Mouse (Mus musculus): Measurements from ENCODE around the gene Tgm2. TPM values are rescaled to one million over a fixed set of nuclear protein-coding genes. Genes with fewer than 3 reads are reported as not detected.

Tgm2 gene
- total RNA-seq, 2 experiments from 2014 or later: 6.3 to 11.2 TPM

DNA sequence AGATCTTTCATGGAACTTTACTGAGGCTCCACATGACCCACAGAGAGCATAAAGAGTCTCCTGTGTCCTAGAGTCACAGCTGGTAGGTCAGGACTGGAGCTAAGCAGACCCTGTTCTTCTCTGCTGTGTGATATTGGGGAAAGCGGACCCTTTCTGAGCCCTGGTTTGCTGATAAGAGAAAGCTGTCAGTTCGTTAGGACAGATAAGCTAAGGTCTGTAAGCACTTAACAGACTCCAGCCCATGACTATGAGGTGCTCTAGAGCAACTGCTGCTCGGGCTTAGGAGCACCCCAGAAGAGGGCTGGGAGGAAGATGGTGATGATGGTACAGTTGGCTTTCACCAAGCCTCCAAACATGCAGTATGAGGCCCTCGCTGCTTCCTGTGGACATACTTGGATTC is 27.1 kb downstream of the Tgm2 start:
- DNase-seq (ENCODE audit: extremely low spot score in 1 of 2, low spot score in 1 of 2): no peak

DNA sequence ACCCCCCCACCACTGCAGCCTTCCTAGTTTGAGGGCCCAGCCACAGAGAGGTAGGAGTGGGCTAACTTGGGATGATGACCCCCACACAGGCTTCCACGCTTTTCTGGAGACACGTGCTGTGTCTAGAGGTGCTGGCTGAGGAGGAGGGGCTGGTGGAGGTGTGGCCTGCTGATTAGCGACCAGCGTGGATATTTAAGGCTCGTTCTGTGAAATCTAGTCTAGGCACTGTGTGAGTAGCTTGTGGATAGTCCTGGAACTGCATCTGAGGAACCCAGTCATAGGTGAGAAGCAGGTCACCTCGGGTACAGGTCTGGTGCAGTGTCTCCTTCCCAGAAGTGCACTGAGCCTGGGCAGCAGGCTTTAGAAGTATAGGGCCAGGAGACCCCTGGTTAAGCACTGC is 29.6 kb downstream of the Tgm2 start:
- no peak for DNase-seq (ENCODE audit: extremely low spot score in 1 of 2, low spot score in 1 of 2)

DNA sequence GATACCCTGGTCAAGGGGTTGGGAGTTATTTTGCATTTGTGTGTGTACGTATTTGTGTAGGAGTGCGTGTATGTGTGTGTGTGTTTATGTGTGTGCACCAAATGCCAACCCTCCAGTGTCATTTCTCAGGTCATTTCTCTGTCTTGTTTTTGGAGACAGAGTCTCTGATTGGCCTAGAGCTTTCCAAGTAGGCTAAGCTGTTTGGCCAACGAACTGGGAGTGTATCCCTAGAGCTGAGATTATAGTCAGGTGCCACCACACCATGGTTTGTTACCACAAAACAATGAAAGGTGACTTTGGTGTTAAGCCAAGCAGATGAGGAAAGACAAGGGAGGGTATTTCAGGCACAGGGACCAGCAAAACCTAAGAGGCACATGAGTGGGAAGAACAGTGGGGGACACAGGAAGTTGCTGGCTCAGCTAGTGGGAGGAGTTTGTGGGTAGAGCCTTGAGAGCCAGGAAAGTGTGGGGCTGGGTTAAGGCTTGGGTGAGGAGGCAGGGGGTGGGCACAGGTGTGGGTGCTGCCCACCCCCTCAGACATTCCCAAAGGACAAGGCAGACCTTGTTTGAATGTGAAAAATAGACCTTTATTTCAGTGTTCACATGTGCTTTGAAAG is 30.3 kb downstream of the Tgm2 start:
- DNase-seq (ENCODE audit: extremely low spot score in 1 of 2, low spot score in 1 of 2): no peak

DNA sequence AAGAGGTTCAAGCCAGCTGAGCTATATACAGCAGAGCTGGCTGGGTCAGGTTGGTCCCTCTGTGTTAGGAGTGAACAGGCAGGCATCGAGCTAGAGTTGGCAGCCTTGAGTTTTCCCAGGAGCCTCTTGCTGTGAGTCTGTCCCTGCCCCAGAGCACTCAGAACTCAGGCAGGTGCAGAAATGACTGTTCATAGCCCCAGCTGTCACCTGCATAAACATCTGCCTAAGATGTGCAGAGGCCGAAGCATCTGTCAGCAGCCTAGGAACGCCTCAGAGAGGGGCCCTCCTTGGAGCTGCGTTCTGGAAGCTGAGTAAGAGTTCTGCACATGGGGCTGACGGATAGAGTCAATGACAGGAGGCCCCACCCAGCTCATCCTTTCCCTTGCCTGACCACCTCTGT is 31.3 kb downstream of the Tgm2 start:
- DNase-seq (ENCODE audit: extremely low spot score in 1 of 2, low spot score in 1 of 2): no peak

DNA sequence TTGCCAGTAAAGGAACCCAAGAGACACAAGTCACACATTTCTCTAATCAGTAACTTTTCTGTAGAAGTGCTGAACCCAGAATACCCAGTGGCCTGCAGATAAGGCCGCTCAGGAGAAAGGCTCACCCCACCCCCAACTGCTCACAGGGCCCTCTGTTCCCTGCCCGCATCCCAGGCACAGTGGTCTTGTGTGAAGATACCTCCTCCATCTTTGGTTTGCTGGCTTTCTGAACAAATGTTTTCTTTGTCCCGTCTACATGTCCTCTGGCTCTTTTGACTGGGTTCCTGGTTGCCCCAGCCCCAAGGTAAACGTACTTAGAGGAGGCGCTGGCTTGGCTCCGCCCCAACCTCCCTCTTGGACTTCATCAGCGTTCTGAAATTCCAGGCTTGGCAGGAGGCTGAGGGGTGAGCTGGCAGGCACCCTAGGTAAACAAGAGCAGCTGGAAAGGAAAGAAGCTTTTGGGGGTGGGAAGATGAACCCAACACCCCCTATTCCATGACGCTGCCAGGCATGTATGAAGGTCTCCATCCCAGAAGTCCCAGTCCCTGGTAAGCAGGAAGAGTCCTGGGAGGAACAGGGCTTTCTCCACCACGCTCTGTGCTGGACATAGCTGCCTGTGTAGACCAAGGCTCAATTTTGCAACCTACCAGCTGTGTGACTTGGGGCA is 32.5 kb downstream of the Tgm2 start:
- DNase-seq (ENCODE audit: extremely low spot score in 1 of 2, low spot score in 1 of 2): no peak

DNA sequence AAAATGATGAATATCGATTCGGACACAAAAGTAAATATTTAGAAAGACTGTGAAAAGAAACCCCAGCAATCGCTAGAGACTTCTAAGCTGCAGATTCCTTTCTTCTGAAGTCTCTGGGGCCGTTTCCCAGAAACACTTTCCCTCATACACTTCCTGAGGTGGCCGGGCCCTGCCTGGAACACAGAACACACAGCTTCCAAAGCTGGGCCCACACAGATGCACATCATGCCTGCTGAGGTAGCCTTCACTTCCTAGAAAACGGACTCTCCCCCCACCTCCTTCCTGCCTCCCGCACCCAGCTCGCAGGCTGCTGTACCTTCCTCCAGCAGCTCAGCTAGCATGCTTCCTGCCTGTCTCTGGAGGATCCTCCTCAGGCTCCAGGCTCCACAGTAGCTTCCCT is 36.7 kb downstream of the Tgm2 start:
- DNase-seq (ENCODE audit: extremely low spot score in 1 of 2, low spot score in 1 of 2): no peak

DNA sequence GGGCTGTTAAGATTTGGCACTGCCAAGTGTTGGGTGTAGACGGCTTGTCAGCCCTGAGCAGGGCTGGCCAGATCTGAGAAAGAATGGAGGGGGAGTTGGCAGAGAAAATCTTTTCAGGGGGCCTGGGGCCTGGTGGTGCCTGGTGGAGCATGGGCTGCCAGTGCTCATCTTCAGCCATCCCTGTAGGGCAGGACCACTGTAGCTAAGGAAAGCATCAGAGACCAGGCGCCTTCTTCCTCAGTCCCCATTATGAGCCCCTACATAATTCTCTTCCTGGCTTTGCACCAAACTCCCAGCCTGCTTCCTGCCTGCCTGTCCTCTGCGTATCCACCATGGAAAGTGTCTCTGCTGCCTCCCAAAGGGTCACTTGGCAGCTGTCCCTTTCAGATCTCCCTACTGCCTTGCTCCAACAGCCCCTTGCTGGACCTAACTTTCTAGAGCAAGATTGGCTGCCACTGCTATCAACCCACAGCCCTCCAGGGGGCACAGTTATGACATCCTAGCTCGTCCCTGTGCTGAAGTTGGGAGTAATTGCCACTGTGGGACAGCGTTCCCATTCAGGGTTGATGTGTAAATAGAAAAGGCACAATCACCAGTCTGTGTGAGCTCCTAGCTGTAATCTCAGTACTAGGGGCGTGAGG is 39.2 kb downstream of the Tgm2 start:
- peak in 1 of 2 experiments; percentile 36 for DNase-seq (ENCODE audit: extremely low spot score in 1 of 2, low spot score in 1 of 2)

DNA sequence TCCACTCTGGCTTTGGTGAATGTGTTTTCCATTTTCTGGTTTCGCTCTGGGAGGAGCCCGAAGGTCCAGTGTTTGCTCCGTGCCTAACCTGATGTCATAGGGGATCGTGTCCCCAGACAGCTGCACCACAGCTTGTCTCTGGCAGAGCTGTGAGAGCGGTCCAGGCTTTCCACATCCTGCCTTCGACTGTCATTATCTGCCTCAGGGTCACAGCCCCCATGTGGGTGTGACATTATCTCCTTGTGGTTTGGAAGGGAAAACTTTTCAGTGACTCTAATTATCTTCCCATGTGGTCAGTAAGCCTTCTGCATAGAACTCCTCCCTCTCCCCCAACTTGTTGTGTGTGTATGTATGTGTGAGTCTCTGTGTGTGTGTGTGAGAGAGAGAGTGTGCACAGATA is 40.6 kb downstream of the Tgm2 start:
- no peak for DNase-seq (ENCODE audit: extremely low spot score in 1 of 2, low spot score in 1 of 2)

DNA sequence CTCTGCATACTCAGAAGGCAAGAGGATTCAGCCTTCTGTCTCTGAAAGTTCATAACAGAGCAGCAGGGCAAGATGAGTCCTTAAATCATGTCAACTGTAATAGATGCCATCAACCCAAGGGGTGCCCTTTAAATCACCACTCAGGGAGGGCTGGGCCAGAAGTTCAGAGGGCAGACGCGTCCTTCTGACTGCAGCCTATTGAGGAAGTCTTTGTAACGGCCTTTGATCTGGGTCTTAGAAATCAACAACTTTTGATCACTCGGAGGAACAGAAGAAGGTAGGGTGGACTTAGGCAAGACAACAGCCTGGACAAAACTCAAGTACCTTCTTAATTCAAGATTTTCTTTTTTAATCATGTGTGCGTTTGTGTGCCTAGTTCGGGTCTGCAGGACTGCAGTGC is 41.3 kb downstream of the Tgm2 start:
- DNase-seq (ENCODE audit: extremely low spot score in 1 of 2, low spot score in 1 of 2): no peak

DNA sequence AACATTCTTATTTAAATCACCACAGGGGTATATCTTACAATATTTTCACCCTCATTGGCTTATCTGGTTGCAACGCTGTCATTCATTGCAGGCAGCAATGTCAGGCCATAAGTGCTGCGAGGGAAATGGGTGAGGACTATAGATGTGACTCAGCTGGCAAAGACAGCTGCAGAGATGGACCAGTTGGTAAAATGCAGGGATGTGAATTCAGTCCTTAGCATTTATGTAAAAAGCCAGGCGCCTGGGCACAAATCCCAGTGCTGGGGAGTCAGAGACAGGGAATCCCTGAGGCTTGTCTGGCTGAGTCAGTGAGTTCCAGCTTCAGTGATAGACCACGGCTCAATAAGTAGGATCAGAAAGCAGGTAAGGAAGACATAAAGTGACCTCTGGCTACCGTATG is 44.5 kb downstream of the Tgm2 start:
- peak in 1 of 2 experiments; percentile 16 for DNase-seq (ENCODE audit: extremely low spot score in 1 of 2, low spot score in 1 of 2)

DNA sequence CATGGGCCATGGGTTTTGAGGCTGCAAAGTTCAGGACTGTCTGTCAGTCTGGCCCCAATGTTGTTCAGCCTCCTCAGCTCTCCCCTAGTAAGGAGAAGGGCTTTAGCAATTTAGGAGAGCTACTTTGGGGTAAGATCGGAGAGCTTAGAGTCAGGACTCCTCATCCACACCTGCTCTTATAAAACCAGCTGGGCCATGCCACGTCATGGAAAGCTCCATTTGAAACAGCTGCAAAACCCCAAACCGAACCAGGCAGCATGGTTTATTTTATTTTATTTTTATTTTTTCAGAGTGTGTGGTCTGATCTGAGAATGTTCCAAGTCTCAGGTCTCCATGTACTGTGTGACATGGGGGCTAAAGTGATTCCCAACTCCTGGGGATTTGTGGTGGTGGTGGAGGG is 46.7 kb downstream of the Tgm2 start:
- no peak for DNase-seq (ENCODE audit: extremely low spot score in 1 of 2, low spot score in 1 of 2)

DNA sequence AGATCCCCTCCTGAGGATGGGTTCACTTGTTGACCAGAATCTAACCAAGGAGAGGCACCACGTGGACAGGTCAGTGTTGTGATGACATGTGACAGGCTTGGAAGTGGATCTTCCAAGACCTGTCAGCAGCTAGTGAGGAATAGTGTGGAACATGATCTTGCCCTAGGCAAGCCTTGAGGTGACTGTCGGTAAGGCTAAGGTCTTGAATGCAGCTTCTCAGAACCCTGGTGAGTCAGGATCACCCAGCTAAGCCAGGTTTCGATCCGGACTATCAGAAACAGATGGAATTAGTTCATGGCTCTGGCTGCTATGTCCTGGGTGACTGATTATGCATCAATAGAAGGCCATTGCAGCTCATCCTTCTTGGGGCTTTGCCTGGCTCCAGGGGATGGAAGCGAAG is 47.5 kb downstream of the Tgm2 start:
- DNase-seq (ENCODE audit: extremely low spot score in 1 of 2, low spot score in 1 of 2): no peak

DNA sequence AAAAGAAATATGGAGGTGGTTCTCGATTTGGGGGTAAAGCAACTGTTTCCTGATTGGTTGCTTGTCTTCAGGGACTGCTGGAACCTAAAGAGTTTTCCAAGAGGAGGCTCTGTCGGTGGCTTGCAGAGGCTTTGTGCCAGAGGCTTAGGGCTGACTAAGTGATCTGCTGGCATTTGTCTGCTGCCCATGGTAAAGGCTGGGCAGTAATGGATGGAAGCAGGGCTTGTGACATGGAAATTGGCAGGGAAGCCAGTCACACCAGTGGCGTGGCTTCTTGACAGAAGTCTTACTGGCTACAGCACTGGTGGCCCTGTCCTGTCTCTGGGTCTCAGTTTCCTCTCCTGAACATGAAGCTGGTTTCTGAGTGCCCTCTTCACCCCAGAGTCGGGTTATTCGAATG is 49.2 kb downstream of the Tgm2 start:
- DNase-seq (ENCODE audit: extremely low spot score in 1 of 2, low spot score in 1 of 2): no peak

DNA sequence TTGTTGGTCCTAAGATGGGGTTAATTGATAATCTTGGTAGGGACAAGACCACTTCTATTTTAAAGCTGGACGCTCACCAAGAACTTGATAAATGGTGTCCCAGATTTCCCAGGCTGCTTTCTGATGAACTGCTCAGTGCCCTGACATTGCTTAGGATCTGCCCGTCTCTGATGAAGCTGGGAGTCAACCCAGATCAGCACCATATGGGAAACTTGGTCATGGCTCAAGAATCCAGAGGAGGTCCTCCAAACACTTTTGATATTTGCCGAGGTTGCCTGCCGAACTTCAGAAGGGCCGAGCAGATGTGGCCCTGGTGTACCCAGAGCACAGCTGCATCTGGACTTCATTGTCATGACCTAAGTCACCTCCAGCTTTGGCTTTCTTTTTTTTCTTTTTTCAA is 51.4 kb downstream of the Tgm2 start:
- no peak for DNase-seq (ENCODE audit: extremely low spot score in 1 of 2, low spot score in 1 of 2)

DNA sequence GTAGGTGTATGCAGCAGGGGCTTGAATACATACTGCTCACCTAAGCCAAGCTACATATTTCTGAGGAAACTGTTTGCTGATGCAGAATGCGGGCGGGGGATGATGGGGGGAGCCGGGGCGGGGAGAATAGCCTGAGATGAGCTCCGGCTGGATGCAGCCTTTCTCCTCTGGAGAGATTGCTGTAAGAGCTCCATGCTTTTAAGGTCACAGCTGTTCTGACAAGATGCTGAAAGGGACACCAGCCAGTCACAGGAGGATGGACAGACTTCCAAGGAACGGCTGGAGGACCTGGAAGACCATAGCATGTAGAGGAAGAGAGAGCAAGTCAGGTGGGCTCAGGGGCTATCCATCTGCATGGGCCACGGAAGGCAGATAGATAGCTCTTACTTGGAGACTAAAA is 51.9 kb downstream of the Tgm2 start:
- no peak for DNase-seq (ENCODE audit: extremely low spot score in 1 of 2, low spot score in 1 of 2)

DNA sequence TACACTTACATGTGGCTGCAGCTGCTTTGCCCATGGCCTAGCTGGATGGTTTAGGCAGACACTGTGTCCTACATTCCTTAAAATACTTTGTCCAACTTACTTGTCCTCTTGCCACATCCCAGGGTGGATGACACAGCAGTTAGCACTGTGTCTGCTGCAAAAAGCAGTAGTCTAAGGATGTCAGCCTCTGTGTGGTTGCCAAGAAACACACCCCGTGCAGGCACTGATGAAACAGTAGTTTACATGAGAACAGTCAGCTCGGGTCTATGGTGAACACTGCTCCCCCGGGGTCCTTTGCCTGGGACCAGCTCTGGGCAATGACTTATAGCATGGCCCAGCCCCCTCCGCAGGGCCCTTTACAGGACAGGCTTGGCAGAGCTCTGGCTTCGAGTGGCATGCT is 52.9 kb downstream of the Tgm2 start:
- DNase-seq (ENCODE audit: extremely low spot score in 1 of 2, low spot score in 1 of 2): no peak

DNA sequence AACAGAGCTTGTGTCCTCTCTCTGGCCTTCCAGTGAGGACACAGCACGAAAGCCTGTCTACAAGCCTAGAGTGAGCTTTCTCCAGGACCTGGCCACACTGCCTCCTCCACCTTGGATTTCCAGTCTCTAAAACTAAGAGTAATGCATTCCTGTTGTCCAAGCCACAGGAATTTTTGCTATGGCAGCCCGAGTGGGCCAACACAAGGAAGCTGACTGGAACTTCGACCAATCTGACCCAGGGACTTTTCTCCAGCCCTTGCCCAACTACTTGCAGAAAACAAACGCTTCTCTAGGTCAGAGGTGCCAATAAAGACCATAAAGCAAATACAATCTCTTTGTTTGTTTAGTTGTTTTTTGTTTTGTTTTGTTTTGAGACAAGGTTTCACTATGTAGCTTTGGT is 56.1 kb downstream of the Tgm2 start:
- no peak for DNase-seq (ENCODE audit: extremely low spot score in 1 of 2, low spot score in 1 of 2)

DNA sequence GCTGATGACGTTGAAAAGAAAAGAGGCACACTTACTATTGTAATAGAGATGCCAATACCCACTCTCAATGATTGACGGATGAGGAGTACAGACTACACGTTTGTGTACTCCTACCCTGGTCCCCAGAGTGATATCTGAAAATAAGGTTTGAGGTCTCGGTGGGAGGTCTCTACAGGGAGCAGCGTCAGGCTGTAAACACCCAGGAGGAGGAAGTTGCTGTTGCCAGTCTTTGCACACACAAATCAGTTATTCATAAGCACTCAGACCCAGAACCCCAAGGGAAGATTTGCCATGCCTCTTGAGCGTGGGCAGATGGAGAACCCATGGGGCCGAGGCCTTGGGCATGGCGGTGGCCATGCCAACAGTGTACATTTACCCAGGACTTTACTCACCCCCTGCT is 61.8 kb downstream of the Tgm2 start:
- DNase-seq (ENCODE audit: extremely low spot score in 1 of 2, low spot score in 1 of 2): no peak

DNA sequence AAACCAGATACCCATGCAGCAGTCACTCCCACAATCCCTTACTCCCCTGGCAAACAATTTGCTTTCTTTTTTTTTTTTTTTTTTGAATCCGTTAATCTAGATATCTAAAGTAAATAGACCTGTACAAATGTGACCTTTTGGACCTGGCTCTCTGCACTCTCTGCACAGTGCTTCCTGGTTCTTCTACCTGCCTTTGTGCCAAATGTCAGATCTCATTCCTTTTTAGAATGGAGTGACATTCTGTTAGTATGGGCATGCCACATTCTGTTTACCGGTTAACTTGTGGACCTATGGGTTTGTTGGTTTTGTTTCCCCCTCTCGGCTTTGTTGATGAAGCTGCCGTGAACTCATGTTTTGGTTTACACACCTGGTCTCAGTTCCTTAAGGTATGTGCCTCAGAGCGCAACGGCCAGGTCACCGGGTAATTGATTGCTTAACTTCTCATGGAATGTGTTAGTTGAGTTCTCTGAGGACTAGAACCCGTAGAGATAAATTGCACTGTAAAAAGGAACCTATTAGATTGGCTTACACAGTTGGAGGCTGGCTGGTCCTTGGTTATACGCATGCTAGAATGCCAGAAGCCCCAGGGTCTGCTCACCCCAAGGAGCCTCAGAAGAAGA is 65.5 kb downstream of the Tgm2 start:
- DNase-seq (ENCODE audit: extremely low spot score in 1 of 2, low spot score in 1 of 2): no peak

DNA sequence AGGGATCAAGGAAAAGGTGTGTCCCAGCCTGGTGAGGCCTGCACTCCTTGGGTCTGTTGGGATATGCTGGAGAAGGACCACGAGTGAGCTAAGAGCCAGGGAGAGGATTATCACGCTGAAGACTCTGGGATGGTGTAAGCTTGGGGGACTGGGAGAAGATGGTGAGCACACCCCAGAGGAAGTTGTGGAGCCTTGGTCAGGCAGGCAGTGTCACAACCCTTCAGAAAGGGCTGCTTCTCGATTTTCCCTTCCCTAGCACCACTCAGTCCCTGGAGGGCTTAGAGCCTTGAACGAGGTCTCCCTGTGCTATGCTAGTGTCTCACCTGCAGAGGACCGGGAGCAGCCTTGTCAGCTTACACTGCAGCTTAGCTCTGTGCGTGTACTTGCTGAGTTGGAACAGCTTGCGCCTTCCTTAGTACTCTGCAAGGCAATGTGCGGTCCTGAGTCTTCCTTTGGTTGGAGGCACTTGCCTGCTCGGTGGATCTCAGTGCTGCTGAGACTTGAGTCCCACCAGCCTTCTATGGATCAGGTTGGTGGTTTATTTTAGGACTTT is 66.3 kb downstream of the Tgm2 start:
- no peak for DNase-seq (ENCODE audit: extremely low spot score in 1 of 2, low spot score in 1 of 2)

DNA sequence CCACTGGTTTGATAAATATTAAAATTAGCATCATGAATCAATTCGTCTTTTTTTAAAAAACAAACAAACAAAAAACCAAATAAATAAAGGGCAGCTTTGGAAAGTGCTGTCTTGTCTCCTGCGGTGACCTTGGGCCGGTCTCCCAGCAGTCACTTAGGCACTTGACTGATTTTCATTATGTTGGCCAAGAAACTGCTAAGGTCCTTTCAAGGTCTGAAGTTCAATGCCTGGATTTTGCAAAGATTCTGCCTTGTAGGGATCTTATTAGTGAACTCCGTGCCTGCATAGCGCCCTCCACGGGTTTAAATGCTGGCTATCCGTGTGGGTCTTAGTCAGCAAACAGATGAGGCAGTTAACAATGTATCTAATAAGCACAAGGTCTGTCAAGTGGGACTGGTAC is 67.3 kb downstream of the Tgm2 start:
- DNase-seq (ENCODE audit: extremely low spot score in 1 of 2, low spot score in 1 of 2): no peak

Measured in layer of hippocampus, postnatal 25 days (tissue).